Mouse (Mus musculus) left cerebral cortex, postnatal 25 days (tissue): ENCODE results near the gene Fbxl17. TPM values are rescaled to one million over a fixed set of nuclear protein-coding genes. Genes with fewer than 3 reads are reported as not detected.

Experiments used
- DNase-seq, 2 experiments: peaks; one replicate each; pipeline ENCODE4 v3.0.0; 2022; ENCODE audit warnings: low spot score in 2 of 2, mixed read lengths in 1 of 2
- intact Hi-C: fragments of 180-260 bp; cut with DNase I; formaldehyde crosslinking; loops from one replicate; pipeline ENCODE4 v1.15.1; 2025
- total RNA-seq, 2 experiments: library from RNA; stranded (reverse); gene quantifications; 2 replicates each; pipeline ENCODE4 v1.2.3; 2021

The Fbxl17 gene
- total RNA-seq, 2 experiments from 2014 or later, result 59.2 to 62.4 TPM

GRCm38 (mm10) chr17:63301822-63302393 lies 197.9 kb downstream of the Fbxl17 start:
- no peak for DNase-seq
- intact Hi-C loops, result no loop called here

- intact Hi-C loops, result no loop called here
- DNase-seq, result no peak
Observed at GRCm38 (mm10) chr17:63295471-63295870, 204.3 kb downstream of the Fbxl17 start.

GRCm38 (mm10) chr17:63294961-63295360 lies 204.9 kb downstream of the Fbxl17 start:
- intact Hi-C loops, result no loop called here
- no peak for DNase-seq

GRCm38 (mm10) chr17:63293979-63294378 lies 205.8 kb downstream of the Fbxl17 start:
- intact Hi-C loops, result no loop called here
- DNase-seq, result no peak

- intact Hi-C loops, result loop anchor here (10.0 kb wide), 1 partner anchor 175 kb away; no protein-coding TSS in a partner anchor
- no peak for DNase-seq
Observed at GRCm38 (mm10) chr17:63289317-63289913, 210.4 kb downstream of the Fbxl17 start.

- intact Hi-C loops, result loop anchor here (10.0 kb wide), 1 partner anchor 174 kb away; no protein-coding TSS in a partner anchor
- no peak for DNase-seq
Observed at GRCm38 (mm10) chr17:63288850-63289249, 211.0 kb downstream of the Fbxl17 start.

GRCm38 (mm10) chr17:63287413-63287812 lies 212.4 kb downstream of the Fbxl17 start:
- DNase-seq, result no peak
- intact Hi-C loops, result loop anchor here (10.0 kb wide), 1 partner anchor 173 kb away; no protein-coding TSS in a partner anchor

- DNase-seq, result peak; percentile 64 to 85
- intact Hi-C loops, result loop anchor here (10.0 kb wide), 1 partner anchor 171 kb away; no protein-coding TSS in a partner anchor
Observed at GRCm38 (mm10) chr17:63285265-63285939, 214.4 kb downstream of the Fbxl17 start.

GRCm38 (mm10) chr17:63284074-63284473 lies 215.7 kb downstream of the Fbxl17 start:
- intact Hi-C loops, result loop anchor here (10.0 kb wide), 1 partner anchor 169 kb away; no protein-coding TSS in a partner anchor
- DNase-seq, result no peak

- intact Hi-C loops, result loop anchor here (10.0 kb wide), 1 partner anchor 167 kb away; no protein-coding TSS in a partner anchor
- DNase-seq, result peak in 1 of 2 experiments; percentile 71
Observed at GRCm38 (mm10) chr17:63282004-63282403, 217.8 kb downstream of the Fbxl17 start.

GRCm38 (mm10) chr17:63280990-63281389 lies 218.8 kb downstream of the Fbxl17 start:
- intact Hi-C loops, result loop anchor here (10.0 kb wide), 1 partner anchor 166 kb away; no protein-coding TSS in a partner anchor
- DNase-seq, result peak in 1 of 2 experiments; percentile 65

GRCm38 (mm10) chr17:63279144-63279543 lies 220.7 kb downstream of the Fbxl17 start:
- no peak for DNase-seq
- intact Hi-C loops, result loop anchor here (10.0 kb wide), 1 partner anchor 264 kb away; no protein-coding TSS in a partner anchor

- no peak for DNase-seq
- intact Hi-C loops, result loop anchor here (10.0 kb wide), 1 partner anchor 259 kb away; no protein-coding TSS in a partner anchor
Observed at GRCm38 (mm10) chr17:63273353-63273752, 226.5 kb downstream of the Fbxl17 start.

- intact Hi-C loops, result loop anchor here (10.0 kb wide), 1 partner anchor 258 kb away; no protein-coding TSS in a partner anchor
- no peak for DNase-seq
Observed at GRCm38 (mm10) chr17:63272914-63273313, 226.9 kb downstream of the Fbxl17 start.

- intact Hi-C loops, result loop anchor here (10.0 kb wide), 1 partner anchor 256 kb away; no protein-coding TSS in a partner anchor
- DNase-seq, result peak in 1 of 2 experiments; percentile 39
Observed at GRCm38 (mm10) chr17:63271000-63271399, 228.8 kb downstream of the Fbxl17 start.

GRCm38 (mm10) chr17:63270513-63270912 lies 229.3 kb downstream of the Fbxl17 start:
- intact Hi-C loops, result loop anchor here (10.0 kb wide), 1 partner anchor 256 kb away; no protein-coding TSS in a partner anchor
- DNase-seq, result peak in 1 of 2 experiments; percentile 80

GRCm38 (mm10) chr17:63262674-63263073 lies 237.1 kb downstream of the Fbxl17 start:
- no peak for DNase-seq

GRCm38 (mm10) chr17:63261508-63262141 lies 238.2 kb downstream of the Fbxl17 start:
- intact Hi-C loops, result no loop called here
- no peak for DNase-seq

More at GRCm38 (mm10) chr17:63262674-63263073, 237.1 kb downstream of the Fbxl17 start:
- intact Hi-C loops, result no loop called here

- intact Hi-C loops, result no loop called here
- DNase-seq, result no peak
Observed at GRCm38 (mm10) chr17:63259091-63259490, 240.7 kb downstream of the Fbxl17 start.
